Mouse (Mus musculus): ENCODE data around the gene Gpn3.
"Not testable (repeated sequence)": the region's sequence is repeated elsewhere in the genome, so short reads cannot be mapped to it uniquely, and the experiment has no call there.

The Gpn3 gene

DNA sequence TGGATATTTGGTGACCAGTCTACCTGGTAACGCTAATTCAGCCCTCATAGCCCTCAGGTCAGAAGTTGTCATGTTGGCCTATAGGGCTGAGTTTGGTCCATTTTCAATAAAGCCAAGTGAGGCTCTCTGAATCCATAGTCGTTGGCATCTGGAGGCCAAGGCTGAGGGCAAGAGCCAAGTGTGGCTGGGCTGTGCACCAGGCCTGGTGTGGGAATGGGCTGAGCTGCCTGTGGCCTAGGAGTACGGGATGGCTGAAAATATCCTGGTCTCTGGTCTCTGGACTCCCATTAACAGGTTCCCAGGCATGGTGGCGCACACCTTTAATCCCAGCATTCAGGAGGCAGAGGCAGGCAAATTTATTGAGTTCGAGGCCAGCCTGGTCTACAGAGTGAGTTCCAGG lies 18.3 kb downstream of the Gpn3 start:
- no peak for DNase-seq (ENCODE audit: low read depth in 2 of 2, low spot score in 2 of 2)

DNA sequence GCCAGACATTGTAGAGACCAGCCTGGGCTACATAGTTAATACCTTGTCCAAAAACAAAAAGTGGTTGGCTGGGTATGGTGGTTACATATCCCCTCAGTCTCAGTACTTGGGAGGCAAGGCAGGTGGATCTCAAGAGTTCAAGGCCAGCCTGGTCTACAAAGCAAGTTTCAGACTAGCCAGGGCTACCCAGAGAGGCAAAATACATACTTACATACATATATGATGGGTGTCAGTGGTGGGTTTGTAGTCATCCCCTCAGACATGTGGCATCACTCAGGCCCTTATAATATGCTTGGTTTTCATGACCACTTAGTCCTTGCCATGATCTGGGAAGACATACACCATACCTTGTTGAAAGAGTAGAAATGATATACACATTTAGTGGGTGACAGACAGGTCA lies 19.0 kb downstream of the Gpn3 start:
- DNase-seq (ENCODE audit: low read depth in 2 of 2, low spot score in 2 of 2) = no peak

DNA sequence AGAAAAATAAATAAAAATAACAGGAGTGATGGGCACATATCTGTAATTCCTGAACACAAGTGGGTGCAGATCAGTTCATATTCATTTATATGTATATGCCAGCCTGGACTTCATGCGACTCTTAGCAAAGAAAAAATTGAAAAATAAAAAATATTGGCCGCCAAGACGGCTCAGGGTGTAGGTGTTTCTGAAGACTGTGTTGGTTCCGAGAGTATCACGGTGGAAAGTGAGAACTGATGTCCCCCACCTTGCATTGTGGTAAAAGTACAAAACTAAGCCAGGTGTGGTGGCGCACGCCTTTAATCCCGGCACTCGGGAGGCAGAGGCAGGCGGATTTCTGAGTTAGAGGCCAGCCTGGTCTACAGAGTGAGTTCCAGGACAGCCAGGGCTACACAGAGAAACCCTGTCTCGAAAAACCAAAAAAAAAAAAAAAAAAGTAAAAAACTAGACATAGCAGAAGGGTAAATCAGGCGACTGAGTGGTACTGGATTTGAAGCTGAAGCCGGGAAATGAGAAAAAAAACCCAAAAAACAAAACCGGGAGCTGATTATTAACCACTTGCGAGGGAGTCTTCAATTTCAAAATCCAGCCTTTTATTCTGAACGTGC lies 19.6 kb downstream of the Gpn3 start:
- no peak for DNase-seq (ENCODE audit: low read depth in 2 of 2, low spot score in 2 of 2)

DNA sequence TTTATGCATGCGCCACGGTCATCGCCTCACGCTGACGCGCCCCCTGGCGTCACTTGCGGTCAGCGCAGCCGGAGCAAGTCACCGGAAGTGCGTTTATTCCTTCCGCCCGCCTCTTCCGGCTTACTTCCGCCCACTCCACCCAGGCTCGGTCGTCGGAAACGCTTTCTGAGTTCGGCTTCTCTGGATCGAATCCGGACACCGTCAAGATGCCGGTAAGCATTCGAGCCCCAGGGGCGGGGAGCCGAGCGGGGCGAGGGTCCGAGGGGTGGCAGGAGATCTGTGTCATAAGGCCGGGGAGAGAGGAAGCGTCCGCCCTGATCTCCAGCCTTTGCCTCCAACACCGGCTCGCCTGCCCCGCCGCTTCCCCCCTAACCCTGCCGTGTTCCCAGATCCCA lies 20.1 kb downstream of the Gpn3 start, which contains the start of gene Arpc3:
TSS of gene Arpc3 (plus strand) at position 93 of the 395 bp plus-strand sequence.
- DNase-seq (ENCODE audit: low read depth in 2 of 2, low spot score in 2 of 2) = peak; percentile 87 to 90

DNA sequence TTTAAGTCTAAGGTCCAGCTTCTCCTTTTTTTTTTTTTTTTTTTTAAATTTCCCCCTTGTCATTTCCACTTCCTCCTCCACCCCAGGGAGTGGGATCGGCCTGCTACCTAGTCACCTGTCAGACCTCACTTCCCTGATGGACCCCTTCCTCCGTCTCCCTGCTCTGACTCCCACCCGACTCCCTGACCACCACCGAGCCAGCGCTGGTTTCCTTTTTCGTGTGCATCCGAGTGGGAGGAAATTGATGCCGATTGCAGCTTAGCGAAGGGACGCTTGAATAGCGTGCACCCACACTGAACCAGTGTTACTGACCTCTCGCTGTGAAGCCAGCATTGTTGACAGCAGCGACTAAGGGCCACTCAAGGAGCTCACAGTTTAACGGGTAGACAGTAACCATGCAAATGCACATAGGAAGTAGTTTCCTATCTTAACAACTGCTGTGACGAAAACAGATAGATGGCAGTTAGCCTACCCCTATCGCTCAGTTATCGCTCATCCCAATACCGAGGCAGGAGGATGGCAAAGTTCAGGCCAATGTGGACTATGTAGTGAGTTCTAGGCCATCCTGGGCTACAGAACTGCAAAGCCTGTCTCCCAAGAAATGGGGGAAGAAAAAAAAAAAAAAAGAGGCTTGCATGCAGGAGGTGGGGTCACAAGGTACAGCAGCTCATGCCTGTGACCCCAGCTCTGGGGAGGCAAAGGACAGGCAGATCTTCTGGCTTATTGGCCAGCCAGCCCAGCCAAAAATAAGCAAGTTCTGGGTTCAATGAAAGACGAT lies 20.7 kb downstream of the Gpn3 start:
- DNase-seq (ENCODE audit: low read depth in 2 of 2, low spot score in 2 of 2) = no peak

DNA sequence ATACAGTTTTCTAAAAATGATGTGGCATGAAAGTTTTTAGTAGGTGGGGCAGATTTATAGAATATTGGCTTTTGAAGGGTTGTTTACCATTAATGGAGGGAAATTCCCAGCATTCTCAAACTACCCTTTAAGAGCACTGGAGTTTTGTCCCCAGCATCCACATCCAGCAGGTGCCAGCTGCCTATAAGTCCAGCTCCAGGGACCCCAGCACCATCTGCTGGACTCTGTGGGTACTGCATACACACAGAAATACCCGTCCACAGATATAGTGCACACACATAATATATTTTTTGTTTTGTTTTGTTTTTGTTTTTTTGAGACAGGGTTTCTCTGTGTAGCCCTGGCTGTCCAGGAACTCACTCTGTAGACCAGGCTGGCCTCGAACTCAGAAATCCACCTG lies 22.2 kb downstream of the Gpn3 start:
- DNase-seq (ENCODE audit: low read depth in 2 of 2, low spot score in 2 of 2) = peak; percentile 71 to 86

DNA sequence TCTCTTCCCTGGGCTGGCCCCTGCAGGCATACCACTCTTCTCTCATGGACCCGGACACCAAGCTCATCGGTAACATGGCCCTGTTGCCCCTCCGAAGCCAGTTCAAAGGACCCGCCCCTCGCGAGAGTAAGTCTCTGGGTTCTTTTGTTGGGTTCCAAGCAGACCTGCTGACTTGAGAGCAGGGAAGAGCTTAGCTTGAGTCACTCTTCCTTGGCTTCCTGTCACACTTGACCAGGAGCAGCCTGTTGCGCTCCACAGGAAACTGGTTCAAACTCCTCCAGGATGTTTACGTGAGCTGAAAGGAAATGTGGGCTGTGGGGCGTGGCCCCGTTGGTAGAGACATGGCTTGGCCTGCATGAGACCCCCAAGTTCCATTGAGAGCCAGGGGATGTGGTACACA lies 25.1 kb downstream of the Gpn3 start:
- no peak for DNase-seq (ENCODE audit: low read depth in 2 of 2, low spot score in 2 of 2)

DNA sequence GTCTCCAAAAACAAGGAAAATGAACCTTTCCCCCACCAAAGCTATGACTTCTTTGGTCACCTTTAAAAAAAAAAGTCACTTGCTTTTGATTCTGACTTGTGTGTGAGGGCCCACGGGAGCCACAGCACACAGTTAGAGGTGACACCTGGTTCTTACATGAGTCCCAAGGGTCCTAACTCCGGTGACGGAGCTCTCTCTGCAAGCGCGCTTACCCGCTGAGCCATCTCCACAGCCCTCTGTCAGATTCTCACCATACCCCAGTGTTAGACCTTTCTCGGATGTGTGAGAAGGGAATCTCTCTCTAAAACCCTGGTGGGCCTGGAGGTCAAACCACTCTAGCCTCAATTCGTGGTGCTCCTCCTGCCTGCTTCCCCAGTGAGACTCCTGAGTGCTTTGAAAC lies 25.8 kb downstream of the Gpn3 start:
- no peak for DNase-seq (ENCODE audit: low read depth in 2 of 2, low spot score in 2 of 2)

DNA sequence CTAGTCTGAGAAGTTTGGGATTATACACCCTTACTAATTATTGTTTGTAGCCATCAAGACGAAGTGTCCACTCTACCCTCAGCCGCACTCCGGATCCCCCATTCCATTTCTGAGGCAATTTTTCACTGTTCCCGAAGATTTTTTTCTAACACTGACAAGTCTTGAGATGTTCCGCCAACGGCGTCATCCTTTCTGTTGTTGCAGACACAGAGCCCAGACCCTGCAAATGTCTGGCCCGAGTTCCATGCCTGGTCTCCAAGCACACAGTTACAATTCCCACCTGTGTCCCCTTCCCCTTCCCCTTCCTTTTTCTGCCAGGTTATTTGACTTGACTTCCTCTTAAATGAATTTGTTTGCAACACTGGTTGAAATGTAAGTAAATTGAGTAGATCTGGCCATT lies 28.2 kb downstream of the Gpn3 start:
- no peak for DNase-seq (ENCODE audit: low read depth in 2 of 2, low spot score in 2 of 2)

DNA sequence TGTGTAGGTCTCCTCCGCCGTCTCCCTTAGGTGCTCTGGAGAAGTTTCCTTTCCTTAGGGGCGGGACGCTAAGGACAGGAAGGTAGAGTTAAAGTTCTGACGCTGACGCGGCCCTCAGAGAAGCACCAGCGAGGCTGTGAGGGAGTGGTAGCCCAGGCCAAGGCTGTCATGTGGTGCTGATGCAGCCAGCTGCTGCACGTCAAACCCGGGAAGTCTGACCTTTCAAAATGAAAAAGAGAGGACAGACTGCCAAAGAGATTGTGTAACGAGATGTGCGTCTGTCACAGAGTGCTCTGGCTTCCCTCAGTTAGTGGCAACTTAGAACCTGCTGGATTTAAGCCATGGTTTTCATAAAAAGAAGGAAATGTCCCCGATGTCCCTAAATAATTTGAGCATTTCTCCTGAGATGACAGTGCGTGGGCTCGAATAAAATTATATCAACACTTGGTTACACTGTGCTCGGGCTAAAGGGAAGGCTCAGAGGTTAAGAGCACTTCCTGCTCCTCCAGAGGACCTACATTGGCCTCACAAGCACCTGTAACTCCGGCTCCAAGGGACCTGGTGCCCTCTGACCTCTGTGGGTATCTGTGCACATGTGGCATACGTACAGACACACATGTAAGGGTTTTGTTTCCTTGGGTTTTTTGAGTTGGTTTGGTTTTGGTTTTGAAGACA lies 29.1 kb downstream of the Gpn3 start:
- no peak for DNase-seq (ENCODE audit: low read depth in 2 of 2, low spot score in 2 of 2)

DNA sequence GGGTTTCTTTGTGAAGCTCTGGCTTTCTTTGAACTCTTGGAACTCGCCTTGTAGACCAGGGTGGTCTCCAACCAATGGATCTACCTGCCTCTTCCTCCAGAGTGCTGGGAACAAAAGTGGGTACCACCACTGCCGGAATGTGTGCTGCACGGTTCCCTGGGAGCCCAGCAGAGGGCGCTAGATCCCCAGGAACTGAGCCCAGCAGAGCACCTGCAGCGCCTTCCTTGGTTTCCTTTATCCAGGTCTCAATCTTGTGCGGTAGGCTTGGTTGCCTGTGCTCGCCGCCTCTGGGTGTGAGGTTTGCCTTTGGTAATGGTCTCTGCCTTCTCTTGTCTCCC lies 29.6 kb downstream of the Gpn3 start:
- peak; percentile 59 to 72 for DNase-seq (ENCODE audit: low read depth in 2 of 2, low spot score in 2 of 2)

DNA sequence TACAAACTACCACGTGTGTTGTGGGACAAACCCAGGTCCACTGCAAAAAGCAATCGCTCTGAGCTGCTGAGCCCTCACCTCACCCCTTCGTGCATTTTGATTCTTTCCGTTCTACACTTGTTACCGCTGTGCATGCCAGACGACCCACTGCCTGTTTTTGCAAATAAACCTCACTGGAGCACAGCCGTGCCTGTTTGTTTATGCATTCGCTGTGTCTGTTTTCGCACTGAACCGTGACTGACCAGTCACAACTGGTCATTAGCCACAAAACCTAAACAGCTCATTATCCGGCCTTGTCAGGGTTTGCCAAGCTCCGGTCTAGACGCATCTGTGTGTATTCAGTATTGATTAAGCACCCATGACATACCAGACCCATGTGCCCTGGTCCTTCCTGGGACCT lies 30.5 kb downstream of the Gpn3 start:
- no peak for DNase-seq (ENCODE audit: low read depth in 2 of 2, low spot score in 2 of 2)

DNA sequence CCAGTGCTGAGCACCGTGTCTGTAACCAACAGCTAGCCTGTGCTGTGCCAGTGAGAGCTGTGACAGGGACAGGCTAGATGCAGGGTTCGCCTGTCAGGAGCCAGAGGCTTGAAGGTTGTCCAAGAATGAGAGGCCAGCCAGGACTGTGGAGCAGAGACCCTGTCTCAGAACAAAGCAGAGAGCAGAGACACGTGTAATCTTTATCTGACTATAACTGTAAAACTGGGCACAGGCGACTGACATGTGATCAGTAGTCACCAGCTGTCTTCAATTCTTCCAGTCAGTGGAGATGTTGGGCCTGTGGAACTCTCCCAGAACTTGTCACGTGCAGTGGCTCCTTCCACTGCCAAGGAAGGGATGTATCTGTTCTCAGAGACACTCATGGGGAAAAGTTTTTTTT lies 31.1 kb downstream of the Gpn3 start:
- no peak for DNase-seq (ENCODE audit: low read depth in 2 of 2, low spot score in 2 of 2)

DNA sequence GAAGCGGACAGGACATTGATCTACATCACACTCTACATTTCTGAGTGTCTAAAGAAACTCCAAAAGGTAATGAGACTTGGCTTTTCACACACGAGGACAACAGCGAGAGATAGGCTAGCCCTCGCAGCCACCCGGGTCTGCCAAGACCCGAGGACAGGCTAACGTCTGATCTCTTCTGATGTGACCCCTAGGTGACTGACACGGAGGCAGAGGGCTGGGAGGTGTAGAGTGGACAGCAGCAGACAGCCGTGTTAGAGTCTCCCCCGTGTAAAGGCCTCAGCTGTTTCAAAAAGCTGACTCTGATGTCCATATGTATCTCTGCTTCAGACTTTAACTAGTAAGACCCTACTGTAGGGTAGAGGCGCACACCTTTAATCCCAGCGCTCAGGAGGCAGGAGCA lies 31.7 kb downstream of the Gpn3 start:
- DNase-seq (ENCODE audit: low read depth in 2 of 2, low spot score in 2 of 2) = no peak

DNA sequence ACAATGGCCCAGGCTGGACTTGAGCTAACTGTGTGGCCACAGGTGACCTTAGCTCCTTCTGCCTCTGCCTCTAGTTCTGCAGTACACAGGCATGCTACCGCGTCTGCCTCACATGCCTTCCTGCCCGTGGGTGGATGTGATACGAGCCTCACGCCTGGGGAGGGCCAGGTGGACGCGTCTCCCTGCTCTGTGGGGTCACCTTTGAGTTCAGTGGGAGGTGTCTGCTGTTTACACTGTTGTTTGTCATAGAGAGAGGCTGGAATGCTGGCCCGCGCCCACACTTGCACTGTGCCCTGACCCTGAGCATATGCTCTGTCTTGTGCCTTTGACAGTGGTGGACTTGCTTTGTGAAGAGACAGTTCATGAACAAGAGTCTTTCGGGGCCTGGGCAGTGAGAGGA lies 33.9 kb downstream of the Gpn3 start:
- DNase-seq (ENCODE audit: low read depth in 2 of 2, low spot score in 2 of 2) = no peak

DNA sequence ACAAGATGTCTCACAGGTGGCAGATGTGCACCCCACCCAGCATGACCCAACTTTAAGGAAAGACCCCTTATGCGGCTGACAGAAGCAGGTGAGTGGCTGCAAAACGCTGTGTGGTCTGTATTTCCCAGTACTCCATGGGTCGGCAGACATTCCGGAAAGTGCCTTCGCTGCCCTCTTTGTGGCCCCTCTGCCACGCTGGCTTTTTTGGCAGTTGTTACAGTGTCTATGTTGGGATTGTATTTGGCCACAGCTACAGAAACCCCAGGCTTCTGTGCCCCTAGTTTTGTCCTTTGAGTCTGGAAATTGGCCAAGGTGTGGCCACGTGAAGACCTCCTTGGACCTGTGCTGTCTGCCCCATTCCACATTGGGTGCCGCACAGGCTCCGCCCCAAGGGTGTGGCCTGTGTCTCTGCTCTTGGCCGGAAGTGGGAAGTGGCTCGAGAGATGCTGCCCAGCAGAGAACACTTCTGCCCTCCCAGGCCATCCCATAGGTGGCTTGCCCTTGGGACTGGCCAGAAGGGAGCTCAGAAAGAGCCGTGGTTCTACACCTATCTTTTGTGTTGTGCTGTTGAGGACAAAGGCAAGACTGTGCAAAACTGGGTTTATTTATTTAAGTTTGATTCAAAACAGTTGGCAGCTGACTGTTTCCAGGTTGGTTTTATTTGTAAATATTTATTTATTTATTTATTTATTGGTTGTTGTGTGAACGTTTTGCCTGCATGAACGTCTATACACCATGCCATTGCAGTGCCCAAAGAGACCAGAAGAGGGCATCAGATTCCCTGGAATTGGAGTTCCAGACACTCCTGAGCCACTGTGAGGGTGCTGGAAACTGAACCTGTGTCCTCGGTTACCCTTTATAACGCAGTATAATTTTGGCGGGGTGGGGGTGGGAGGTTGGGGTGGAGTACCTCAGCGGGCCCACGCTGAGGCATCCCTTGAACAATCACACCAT lies 38.3 kb downstream of the Gpn3 start:
- no peak for DNase-seq (ENCODE audit: low read depth in 2 of 2, low spot score in 2 of 2)

DNA sequence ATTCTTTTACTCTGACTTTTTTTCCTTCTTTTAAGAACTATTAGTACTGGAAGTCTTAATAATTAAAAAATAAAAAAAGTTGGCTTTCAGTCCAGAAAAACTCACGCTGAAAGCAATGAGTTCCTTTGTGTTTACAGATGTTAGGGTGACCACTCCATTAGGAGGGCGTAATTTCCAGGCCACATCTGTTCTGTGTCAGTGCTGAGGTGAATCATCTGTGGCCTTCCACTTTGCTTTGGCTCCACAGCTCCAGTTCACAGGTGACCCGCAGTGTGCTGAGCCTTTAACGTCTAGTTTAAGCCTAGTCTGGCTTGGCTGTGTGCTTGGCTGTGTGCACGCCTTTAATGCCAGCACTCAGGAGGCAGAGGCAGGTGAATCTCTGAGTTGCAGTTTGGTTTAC lies 40.2 kb downstream of the Gpn3 start:
- no peak for DNase-seq (ENCODE audit: low read depth in 2 of 2, low spot score in 2 of 2)

DNA sequence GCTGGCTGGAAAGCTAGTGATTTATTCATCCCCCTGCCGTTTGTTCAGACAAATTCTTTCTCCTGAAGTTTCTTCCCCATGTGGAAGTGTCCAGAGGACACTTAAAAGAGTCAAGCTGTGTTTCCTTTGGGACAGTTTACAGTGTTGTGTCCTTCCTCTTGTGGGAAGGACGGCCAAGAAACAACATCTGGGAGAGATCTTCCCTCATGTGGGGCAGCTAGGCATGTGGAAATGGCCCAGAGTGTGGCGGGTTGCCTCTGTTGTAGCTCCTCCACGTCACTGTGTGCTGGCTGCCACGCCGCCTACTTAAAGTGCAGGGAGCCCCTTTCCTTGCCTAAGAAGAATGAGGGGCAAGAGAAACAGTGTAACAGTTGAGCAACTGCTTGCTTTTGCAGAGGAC lies 41.1 kb downstream of the Gpn3 start:
- no peak for DNase-seq (ENCODE audit: low read depth in 2 of 2, low spot score in 2 of 2)

DNA sequence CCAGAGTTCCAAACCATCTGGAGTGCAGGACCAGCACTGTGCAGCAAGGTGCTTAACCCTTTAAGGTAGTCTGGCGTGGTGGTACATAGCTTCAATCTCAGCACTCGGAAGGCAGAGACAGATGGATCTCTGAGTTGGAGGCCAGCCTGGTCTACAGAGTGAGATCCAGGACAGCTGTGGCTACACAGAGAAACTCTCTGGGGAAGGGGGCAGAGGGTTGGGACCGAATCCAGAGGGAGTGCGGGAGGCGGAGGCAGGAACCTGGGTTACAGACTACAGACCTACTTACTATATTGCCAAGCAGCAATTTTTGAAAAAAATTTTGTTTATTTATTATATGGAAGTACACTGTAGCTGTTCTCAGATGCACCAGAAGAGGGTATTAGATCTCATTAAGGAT lies 42.7 kb downstream of the Gpn3 start:
- DNase-seq (ENCODE audit: low read depth in 2 of 2, low spot score in 2 of 2) = no peak

DNA sequence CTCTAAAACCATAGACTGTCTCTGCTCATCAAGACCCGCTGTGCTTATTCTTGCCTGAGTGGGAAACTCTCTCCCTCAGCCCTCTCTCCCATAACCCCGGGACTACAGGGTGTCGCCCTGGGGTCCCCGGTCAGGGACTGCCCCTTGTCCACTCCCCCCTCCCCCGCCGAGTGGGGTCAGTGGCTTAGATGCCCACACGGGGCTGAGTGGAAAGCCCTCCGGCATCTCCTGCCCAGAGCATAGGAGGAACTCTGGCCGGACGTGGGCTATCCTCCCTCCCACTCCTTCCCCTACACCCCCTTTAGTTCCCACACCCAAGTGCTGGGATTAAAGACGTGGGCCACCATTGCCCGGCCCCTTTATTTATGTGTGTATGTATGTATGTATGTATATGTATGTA lies 43.8 kb downstream of the Gpn3 start:
- no peak for DNase-seq (ENCODE audit: low read depth in 2 of 2, low spot score in 2 of 2)

DNA sequence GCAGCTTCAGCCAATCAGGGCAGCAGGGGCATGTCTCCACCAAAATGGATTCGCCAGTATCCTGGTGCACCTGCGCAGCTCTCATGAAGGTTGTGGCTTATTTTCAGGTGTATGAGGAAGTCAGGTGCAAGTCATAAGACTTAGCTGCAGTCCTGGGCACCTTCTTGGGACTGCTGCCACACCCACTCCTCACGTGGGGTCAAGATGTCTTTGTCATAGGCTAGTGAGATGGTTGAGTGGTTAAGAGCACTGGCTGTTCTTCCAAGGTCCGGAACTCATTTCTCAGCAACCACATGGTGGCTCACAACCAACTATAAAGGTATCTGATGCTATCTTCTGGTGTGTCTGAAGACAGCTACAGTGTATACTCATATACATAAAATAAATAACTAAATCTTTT lies 49.0 kb downstream of the Gpn3 start:
- DNase-seq (ENCODE audit: low read depth in 2 of 2, low spot score in 2 of 2) = not testable (repeated sequence)
